Mouse (Mus musculus) limb, embryonic 13.5 days (tissue): ENCODE data around the gene A930018P22Rik. TPM values are rescaled to one million over a fixed set of nuclear protein-coding genes. Genes with fewer than 3 reads are reported as not detected.
"Not testable (repeated sequence)": the region's sequence is repeated elsewhere in the genome, so short reads cannot be mapped to it uniquely, and the experiment has no call there.

Experiments used
- ATAC-seq: fragments of 200-750 bp; cut with Nextera tagmentation; 2 replicates; pipeline ENCODE4 v1.8.0; 2017; ENCODE audit warnings: low read depth, moderate number of reproducible peaks, moderate TSS enrichment; ENCODE audit not compliant: low FRiP score
- H3K27ac ChIP-seq: fragments of 300-500 bp; sonication (generic); 2 replicates; pipeline ENCODE4 v1.5.1; 2015; ENCODE audit warnings: inconsistent platforms, mild to moderate bottlenecking, moderate library complexity
- H3K27me3 ChIP-seq: fragments of 300-500 bp; sonication (generic); 2 replicates; pipeline ENCODE4 v1.6.1; 2015; ENCODE audit warnings: mild to moderate bottlenecking, inconsistent platforms
- H3K36me3 ChIP-seq: fragments of 300-500 bp; sonication (generic); 2 replicates; pipeline ENCODE4 v1.6.1; 2015; ENCODE audit warnings: inconsistent platforms, mild to moderate bottlenecking, moderate library complexity
- H3K4me1 ChIP-seq: fragments of 300-500 bp; sonication (generic); 2 replicates; pipeline ENCODE4 v1.6.1; 2015; ENCODE audit warnings: inconsistent platforms
- H3K4me2 ChIP-seq: fragments of 300-500 bp; sonication (generic); replicated peaks from 2 replicates; pipeline ENCODE4 v1.6.1; 2015; ENCODE audit warnings: inconsistent platforms, mild to moderate bottlenecking, moderate library complexity
- H3K4me3 ChIP-seq: fragments of 300-500 bp; sonication (generic); 2 replicates; pipeline ENCODE4 v1.5.1; 2015; ENCODE audit warnings: moderate library complexity, mild to moderate bottlenecking, inconsistent platforms
- H3K9ac ChIP-seq: fragments of 300-500 bp; sonication (generic); 2 replicates; pipeline ENCODE4 v1.6.1; 2015; ENCODE audit warnings: mild to moderate bottlenecking, inconsistent platforms
- H3K9me3 ChIP-seq: fragments of 300-500 bp; sonication (generic); 2 replicates; pipeline ENCODE4 v1.6.1; 2016; ENCODE audit warnings: inconsistent platforms
- WGBS: fragments of 180-500 bp; shearing (Covaris S2); methylation state at CpG from one replicate; pipeline ENCODE4 v1.1.7; 2015; 5-methylcytosine and 5-hydroxymethylcytosine counted together
- polyA plus RNA-seq: library from polyadenylated mRNA; unstranded; fragments of >200 nt; fragmentation: Nextera tagmentation; extraction: Ambion mirVana; gene quantifications from 2 replicates; pipeline ENCODE4 v1.2.1, GENCODE M21; 2015

A930018P22Rik gene
- polyA plus RNA-seq, 1 experiment from 2014 or later, result not detected

DNA sequence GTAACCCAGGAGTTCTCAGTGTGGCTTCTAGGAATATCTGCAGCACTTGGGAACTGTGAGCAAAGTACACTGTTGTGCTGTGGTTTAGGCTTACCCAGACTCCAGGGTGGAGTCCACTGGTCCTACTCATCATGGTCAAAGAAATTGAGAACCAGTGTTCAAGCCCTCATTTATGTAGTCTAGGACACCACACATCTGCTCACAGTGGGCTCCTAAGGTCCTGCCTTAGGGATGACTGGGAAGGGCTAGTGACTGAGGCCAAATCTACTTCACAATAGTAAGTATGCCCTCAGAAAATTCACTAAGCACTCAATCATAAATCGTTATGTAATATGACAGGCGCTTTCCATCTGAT is 23.4 kb upstream of the A930018P22Rik start:
- Histone ChIP-seq H3K36me3 (no peaks in the 10 kb centered on the region), H3K9ac (no peak overlapping the region), H3K27ac (no peak overlapping the region), H3K9me3 (no peaks in the 10 kb centered on the region), H3K27me3 (no peaks in the 10 kb centered on the region), H3K4me1 (peaks cover 13% of the 10 kb centered on the region), H3K4me2 (no peak overlapping the region), H3K4me3 (no peak overlapping the region)
- ATAC-seq, result no peak
- WGBS, result 94% methylated on average over 2 of the region's 2 CpGs

DNA sequence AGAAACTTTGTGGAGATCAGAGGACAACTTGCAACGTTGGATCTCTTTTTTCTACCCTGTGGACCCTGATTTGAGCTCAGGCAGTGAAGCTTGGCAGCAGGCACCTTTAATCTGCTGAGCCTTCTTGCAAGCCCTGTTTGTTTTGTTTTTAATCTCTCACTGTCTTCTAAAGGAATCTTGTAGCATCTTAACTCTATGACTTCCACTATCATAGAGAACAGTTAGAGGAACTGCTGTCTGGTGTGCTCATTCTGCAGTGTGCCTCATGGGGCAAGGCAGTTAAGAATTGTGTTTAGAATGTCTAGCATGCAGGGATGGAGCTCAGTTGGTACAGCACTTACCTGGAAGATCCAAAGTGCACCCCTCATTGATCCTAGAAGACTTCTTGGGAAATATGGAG is 22.6 kb upstream of the A930018P22Rik start:
- H3K4me2 ChIP-seq, result no peak overlapping the region
- no peak overlapping the region for H3K9ac ChIP-seq
- ATAC-seq, result no peak
- H3K27ac ChIP-seq, result no peak overlapping the region
- H3K4me3 ChIP-seq, result no peak overlapping the region
- 53% methylated on average over 1 of the region's 1 CpGs for WGBS
- H3K4me1 ChIP-seq, result peaks cover 13% of the 10 kb centered on the region
- H3K36me3 ChIP-seq, result no peaks in the 10 kb centered on the region
- no peaks in the 10 kb centered on the region for H3K9me3 ChIP-seq
- H3K27me3 ChIP-seq, result no peaks in the 10 kb centered on the region

DNA sequence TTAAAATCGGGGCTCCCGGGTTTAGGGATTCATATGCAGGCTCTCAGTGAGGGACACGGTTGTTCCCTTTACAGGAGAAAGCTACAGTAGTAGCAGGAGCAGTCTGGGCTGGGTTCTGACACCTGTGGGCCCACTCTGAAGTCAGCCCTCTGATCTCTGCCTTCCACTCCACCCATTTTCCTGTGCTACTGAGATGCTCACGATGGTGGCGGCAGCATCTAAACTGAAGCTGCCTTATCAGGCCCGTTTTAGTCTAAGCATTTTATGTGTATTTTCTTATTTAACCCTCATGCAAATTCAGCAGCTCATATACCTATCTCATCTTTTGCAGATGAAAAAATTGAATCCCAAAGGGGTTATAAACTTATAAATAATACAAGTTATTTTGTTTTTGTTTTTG is 17.8 kb upstream of the A930018P22Rik start:
- 81% methylated on average over 6 of the region's 6 CpGs for WGBS

DNA sequence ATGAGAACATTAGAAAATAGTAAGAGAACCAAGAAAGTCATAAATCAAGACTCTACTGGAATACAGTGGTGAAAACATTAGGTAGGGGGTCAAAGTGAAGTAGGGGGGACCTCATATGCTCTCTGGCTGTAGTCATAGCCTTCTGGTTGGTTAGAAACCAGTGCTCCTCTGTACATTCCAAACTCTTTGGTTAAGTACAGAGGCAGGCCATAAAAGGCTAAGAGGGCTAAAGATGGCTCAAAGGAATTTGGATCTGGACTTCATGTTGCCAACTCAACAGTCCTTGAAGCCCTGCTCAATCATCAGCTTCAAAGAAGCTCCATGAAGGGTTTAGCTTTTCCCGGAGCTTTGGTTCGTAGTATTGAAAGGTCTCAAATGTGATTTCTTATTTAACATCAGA is 13.5 kb upstream of the A930018P22Rik start:
- not testable (repeated sequence) for H3K4me1 ChIP-seq, H3K9ac ChIP-seq, H3K4me2 ChIP-seq, H3K4me3 ChIP-seq, H3K9me3 ChIP-seq, H3K27ac ChIP-seq, H3K27me3 ChIP-seq, H3K36me3 ChIP-seq, ATAC-seq
- 59% methylated on average over 2 of the region's 2 CpGs for WGBS

More for the DNA sequence above, 17.8 kb upstream of the A930018P22Rik start:
- Histone ChIP-seq H3K4me2 (no peak overlapping the region), H3K27me3 (no peaks in the 10 kb centered on the region), H3K36me3 (no peaks in the 10 kb centered on the region), H3K27ac (no peak overlapping the region), H3K9ac (no peak overlapping the region), H3K9me3 (no peaks in the 10 kb centered on the region), H3K4me3 (no peak overlapping the region), H3K4me1 (0 out of 2 replicates have a peak, but pooled peaks cover 2% of the 10 kb centered on the region)
- no peak for ATAC-seq

DNA sequence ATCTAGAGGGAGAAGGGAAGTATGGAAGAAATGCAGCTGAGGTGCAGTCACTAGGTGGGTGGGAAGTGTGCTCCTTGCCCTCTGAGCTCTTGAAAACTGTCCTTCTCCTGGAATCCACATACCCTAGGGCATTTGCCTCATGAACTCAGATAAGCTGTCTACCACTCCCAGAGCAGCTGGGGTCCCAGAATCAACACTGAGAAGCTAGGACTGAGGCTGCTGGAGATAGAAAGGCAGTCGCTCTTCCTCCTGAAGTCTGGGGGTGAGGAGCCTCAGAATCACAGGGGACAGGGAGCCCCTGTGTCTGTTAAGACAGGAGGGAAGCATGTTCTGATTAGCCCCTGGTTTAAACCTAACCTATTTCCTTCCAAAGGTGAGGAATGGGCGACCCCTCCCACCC is 13.0 kb upstream of the A930018P22Rik start:
- Histone ChIP-seq H3K4me1 (no peaks in the 10 kb centered on the region), H3K36me3 (no peaks in the 10 kb centered on the region), H3K27me3 (no peaks in the 10 kb centered on the region), H3K9ac (no peak overlapping the region), H3K27ac (no peak overlapping the region), H3K4me3 (no peak overlapping the region), H3K4me2 (no peak overlapping the region), H3K9me3 (no peaks in the 10 kb centered on the region)
- ATAC-seq, result no peak
- WGBS, result 62% methylated on average over 2 of the region's 2 CpGs

DNA sequence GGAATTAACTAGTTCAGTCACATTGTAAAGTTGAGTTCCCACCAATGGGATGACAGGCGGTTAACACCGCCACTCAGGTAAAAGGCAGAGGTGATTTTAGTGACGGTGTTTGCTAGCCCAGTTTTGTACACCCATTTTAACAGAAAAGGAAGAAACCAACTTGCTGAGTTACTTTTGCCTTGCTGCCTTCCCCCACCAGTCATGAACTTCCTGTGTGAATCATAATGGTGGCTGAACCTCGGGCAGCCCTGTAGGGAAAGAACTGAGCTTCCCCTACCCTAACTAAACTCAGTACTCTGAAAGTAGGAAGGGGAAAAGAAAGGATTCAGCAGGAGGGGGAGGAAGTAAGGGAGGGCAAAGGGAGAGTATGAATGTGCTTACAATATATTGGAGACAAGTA is 12.5 kb upstream of the A930018P22Rik start:
- Histone ChIP-seq H3K9me3 (no peaks in the 10 kb centered on the region), H3K27ac (no peak overlapping the region), H3K9ac (no peak overlapping the region), H3K4me2 (no peak overlapping the region), H3K4me3 (no peak overlapping the region), H3K36me3 (no peaks in the 10 kb centered on the region), H3K27me3 (no peaks in the 10 kb centered on the region), H3K4me1 (no peaks in the 10 kb centered on the region)
- 74% methylated on average over 4 of the region's 4 CpGs for WGBS
- ATAC-seq, result no peak

DNA sequence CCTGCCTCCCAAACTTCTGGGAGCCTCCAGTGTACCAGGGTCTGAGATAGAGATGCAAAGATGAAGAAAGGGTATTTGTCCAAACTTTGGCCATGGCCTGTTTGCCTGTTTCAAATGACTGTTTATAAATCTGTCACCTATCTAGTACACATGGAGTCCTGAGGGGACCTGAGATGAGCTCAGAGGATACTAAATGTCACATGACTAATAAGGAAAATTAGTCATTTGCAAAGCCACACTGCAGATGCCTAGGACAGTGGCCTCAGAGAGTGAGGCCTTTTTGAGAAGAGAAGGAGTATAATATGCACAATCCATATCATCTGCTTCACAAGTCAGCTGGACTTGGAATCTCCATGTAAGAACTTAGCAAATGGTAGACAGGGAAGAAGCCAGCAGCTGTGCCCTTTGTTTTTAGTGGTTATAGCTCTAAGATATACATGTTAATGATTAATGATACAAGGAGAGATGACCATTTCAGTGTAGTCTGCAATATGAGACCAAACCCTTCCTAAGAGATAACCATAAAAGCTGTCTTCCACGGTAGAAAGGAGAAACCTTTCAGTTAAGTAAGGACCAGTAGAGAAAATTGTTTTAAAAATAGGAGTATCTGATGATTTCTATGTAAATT is 11.3 kb upstream of the A930018P22Rik start:
- H3K4me1 ChIP-seq, H3K9me3 ChIP-seq, H3K4me2 ChIP-seq, H3K4me3 ChIP-seq, H3K27me3 ChIP-seq, H3K36me3 ChIP-seq, H3K9ac ChIP-seq, ATAC-seq, H3K27ac ChIP-seq: not testable (repeated sequence)
- no CpG with 5 or more reads among the region's 1 CpGs for WGBS

DNA sequence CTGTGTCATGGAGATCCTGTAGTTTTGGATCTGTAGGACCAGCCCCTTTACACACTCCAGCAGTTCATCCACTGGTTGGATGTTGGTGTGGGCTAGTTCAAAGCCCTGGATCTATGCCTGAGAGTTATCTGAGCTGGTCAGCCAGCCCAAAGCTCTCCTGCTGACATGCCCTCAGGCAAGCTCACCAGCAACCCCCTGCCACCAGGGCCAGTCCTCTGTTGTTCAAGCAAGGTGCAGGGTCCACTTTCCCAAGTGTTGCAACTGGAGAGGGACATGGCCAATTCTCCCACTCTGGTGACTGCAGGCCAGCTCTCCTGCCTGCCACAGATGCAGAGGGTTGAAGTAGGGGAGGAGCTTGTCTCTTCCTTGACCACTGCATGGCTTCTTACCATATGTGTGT is 9.0 kb upstream of the A930018P22Rik start:
- H3K9ac ChIP-seq, ATAC-seq, H3K27ac ChIP-seq, H3K4me2 ChIP-seq, H3K9me3 ChIP-seq, H3K4me3 ChIP-seq, H3K36me3 ChIP-seq, H3K27me3 ChIP-seq, H3K4me1 ChIP-seq: not testable (repeated sequence)

DNA sequence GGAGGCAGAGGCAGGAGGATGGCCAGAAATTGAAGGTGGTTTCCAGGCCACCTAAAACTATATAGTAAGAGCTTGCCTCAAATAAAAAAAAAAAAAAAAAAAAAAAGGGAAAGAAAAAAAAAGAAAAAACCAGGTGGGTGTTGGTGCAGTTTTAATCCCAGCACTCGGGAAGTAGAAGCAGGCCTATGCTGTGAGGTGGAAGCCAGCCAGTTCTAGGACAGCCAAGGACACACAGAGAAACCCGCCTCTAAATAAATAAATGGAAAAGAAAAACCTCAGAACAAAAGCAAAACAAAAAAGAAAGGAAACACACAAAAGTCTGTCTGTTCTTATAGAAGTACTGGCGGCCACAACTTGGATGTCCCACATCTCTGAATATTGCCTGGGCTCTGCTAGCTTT is 7.7 kb upstream of the A930018P22Rik start:
- H3K4me3 ChIP-seq, result no peak overlapping the region
- no peak overlapping the region for H3K9ac ChIP-seq
- H3K4me1 ChIP-seq, result no peaks in the 10 kb centered on the region
- 86% methylated on average over 3 of the region's 3 CpGs for WGBS
- ATAC-seq, result no peak
- H3K36me3 ChIP-seq, result no peaks in the 10 kb centered on the region
- no peak overlapping the region for H3K27ac ChIP-seq
- H3K27me3 ChIP-seq, result no peaks in the 10 kb centered on the region
- no peak overlapping the region for H3K4me2 ChIP-seq
- no peaks in the 10 kb centered on the region for H3K9me3 ChIP-seq

DNA sequence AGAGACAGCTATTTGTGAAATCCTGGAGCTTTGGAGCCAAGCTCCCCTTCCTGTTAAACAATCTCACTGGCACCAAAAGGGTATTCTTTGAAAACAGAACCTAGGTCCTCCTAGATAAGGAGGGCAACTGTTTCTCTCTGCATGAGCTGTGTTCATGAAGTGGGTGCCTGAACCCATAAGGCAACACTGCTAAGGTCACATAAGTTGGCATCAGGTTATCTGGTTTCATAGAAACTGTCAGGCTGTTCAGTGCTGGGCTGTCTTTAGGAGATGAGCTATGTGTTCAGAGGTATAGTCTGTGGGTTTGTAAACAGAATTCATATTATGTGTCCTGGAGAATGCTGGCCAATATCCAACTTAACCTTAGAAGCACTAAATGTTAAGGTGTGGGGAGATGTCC is 5.4 kb upstream of the A930018P22Rik start:
- H3K4me2 ChIP-seq, ATAC-seq: not testable (repeated sequence)

DNA sequence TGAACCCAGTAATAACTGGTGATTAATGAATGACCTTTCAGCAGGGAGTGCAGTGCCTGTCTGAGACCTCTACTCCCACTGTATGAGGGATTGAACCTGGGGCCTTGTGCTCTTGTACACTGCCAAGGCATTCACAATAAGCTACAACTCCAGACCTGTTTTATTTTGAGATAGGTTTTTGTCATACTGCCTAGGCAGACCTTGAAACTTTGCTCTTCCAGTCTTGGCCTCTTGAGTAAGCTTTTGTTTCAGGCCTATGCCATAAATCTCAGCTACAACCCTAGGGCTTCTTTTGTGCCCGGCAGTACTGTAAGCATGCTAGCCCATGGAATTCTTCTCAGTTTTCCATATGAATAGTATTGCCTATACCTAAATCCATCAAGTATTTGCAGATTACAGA is 3.5 kb upstream of the A930018P22Rik start:
- no peaks in the 10 kb centered on the region for H3K9me3 ChIP-seq
- H3K4me3 ChIP-seq, result no peak overlapping the region
- H3K9ac ChIP-seq, result no peak overlapping the region
- peaks cover 11% of the 10 kb centered on the region for H3K4me1 ChIP-seq
- no peak overlapping the region for H3K27ac ChIP-seq
- H3K4me2 ChIP-seq, result no peak overlapping the region
- 49% methylated on average over 1 of the region's 1 CpGs for WGBS
- ATAC-seq, result no peak
- no peaks in the 10 kb centered on the region for H3K36me3 ChIP-seq
- H3K27me3 ChIP-seq, result peaks cover 7% of the 10 kb centered on the region

More for the DNA sequence above, 5.4 kb upstream of the A930018P22Rik start:
- H3K27ac ChIP-seq, H3K9me3 ChIP-seq, H3K4me3 ChIP-seq, H3K27me3 ChIP-seq, H3K9ac ChIP-seq, H3K4me1 ChIP-seq, H3K36me3 ChIP-seq: not testable (repeated sequence)

DNA sequence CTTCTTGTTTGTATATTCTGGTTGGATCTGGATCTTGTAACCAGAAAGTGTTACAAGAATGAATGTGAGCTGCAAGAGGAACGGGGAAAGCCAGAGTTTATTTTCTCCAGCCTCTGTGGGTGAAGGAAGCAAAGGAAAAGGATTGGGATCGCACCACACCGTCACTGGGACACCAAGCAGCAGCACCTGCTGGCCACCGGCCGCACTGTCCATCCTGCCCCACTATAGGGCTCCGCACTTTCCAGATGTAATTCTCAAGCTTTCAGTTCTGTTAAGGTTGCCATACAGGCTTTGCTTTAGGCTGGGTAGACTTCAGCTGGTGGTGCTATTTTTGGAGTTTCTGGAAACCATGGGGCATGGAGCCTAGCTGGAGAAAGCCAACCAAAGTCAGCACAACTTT is 2.3 kb upstream of the A930018P22Rik start:
- 56% methylated on average over 6 of the region's 6 CpGs for WGBS

DNA sequence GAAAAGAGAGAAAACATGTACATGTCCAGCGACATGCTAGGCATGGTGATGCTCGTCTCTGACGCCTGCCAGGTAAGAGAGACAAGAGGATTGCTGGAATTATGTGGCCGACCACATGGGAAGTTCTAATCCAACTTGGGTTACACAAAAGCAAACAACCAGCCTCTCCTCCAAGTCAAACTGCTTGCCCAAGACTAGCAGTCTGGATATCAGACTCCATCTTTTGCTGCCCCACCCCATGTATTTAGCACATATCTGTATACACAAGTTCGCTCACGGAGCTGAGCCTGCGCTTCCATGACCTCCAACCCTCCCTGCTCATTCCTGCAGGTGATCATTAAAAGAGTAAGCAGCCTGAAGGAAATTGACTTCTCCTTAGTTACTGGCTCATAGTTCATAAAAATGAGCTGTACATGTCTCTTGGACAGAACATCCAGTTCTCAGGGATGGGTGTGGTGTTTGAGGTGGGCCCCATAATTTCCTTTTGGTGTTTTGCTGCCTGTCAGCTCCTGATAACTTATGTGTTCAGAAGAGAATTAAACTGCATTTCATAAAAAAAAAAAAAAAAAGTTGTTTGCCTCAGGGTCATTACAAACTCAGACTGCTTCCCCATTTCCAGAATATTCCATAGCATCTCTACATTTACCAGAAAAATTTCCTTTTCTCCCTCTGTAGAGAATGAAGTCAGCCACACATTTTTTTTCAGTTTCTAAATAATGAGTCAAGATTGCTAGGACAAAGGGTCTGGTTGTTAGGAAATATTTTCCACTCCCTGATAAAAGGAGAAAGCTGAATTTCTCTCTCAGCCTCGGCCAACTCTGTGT is 676 bp upstream of the A930018P22Rik start:
- Histone ChIP-seq H3K27ac (peak overlapping the region; percentile 67; the same call in 1 of the 2 replicates), H3K4me3 (peak overlapping the region; percentile 68), H3K36me3 (no peaks in the 10 kb centered on the region), H3K9me3 (no peaks in the 10 kb centered on the region), H3K4me2 (peak overlapping the region; percentile 98), H3K9ac (no peak overlapping the region), H3K4me1 (peaks cover 11% of the 10 kb centered on the region), H3K27me3 (peaks cover 28% of the 10 kb centered on the region)
- no peak for ATAC-seq
- 76% methylated on average over 8 of the region's 8 CpGs for WGBS

More for the DNA sequence above, 2.3 kb upstream of the A930018P22Rik start:
- Histone ChIP-seq H3K4me1 (peaks cover 11% of the 10 kb centered on the region), H3K36me3 (no peaks in the 10 kb centered on the region), H3K4me3 (no peak overlapping the region), H3K9ac (no peak overlapping the region), H3K9me3 (no peaks in the 10 kb centered on the region), H3K27me3 (peaks cover 17% of the 10 kb centered on the region), H3K4me2 (no peak overlapping the region), H3K27ac (no peak overlapping the region)
- ATAC-seq, result no peak
